Mouse (Mus musculus): Measurements from ENCODE around the gene 4930404H24Rik. TPM values are rescaled to one million over a fixed set of nuclear protein-coding genes. Genes with fewer than 3 reads are reported as not detected.

The 4930404H24Rik gene
- polyA plus RNA-seq, 1 experiment from 2014 or later, result not detected

Other genes with a start within 250 kb of the 4930404H24Rik start
- gene Kif3b, start 201.4 kb upstream of the 4930404H24Rik start, polyA plus RNA-seq (2014; fragmentation: Nextera tagmentation; extraction: Ambion mirVana), result 5.8 and 6.2 TPM in 2 replicates
- 14.7 and 16.3 TPM in 2 replicates for gene Asxl1, start 147.0 kb upstream of the 4930404H24Rik start, polyA plus RNA-seq (2014; fragmentation: Nextera tagmentation; extraction: Ambion mirVana)
- gene Nol4l, start 37.2 kb downstream of the 4930404H24Rik start, polyA plus RNA-seq (2014; fragmentation: Nextera tagmentation; extraction: Ambion mirVana), result 14.6 and 17.7 TPM in 2 replicates
- 70.2 and 70.4 TPM in 2 replicates for gene Commd7, start 140.0 kb downstream of the 4930404H24Rik start, polyA plus RNA-seq (2014; fragmentation: Nextera tagmentation; extraction: Ambion mirVana)
- 10.6 and 12.8 TPM in 2 replicates for gene Dnmt3b, start 156.7 kb downstream of the 4930404H24Rik start, polyA plus RNA-seq (2014; fragmentation: Nextera tagmentation; extraction: Ambion mirVana)
- 0.16 TPM in 1 of 2 replicates, not detected in the other for gene Dnmt3c, start 203.9 kb downstream of the 4930404H24Rik start, polyA plus RNA-seq (2014; fragmentation: Nextera tagmentation; extraction: Ambion mirVana)
- gene Mapre1, start 248.5 kb downstream of the 4930404H24Rik start, polyA plus RNA-seq (2014; fragmentation: Nextera tagmentation; extraction: Ambion mirVana), result 243 and 263 TPM in 2 replicates